ENCODE assay signal across 12 mouse cellular contexts in the genomic region with DNA sequence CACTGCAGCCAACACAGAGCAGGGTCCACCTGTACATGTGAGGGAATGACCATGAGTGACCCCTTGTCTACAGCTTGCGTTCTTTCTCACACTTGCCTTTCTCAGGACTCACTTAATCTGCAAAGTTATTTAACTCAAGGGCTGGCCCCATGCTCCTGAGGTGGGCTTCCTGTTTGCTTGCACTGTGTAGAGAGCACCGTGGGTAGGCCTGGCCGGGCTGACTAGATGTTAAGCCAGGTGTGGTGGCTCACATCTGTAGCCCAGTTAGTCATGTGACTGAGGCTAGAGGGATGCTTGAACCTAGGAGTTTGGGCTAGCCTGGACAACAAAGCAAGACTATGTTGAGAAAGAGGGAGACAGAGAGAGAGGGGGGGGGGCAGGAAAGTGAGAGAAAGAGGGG.
DNase-seq lines count a peak whose midpoint lies in the region; ATAC-seq and TF ChIP-seq lines count a peak whose summit lies in the region.
"Had no signal": no experiment of that assay in that cellular context is flagged by ENCODE, and none has a peak within 500 bp of the region (broad histone marks: within the 10 kb centered on the region; RNA-seq: fewer than 3 reads in every experiment).

No protein-coding gene starts in this region.

- no peak overlapping the region for H3K4me2 ChIP-seq in hindbrain, embryonic 11.5 days (replicated peaks; ENCODE audit: low read depth, low read length)
- no peak overlapping the region for H3K4me2 ChIP-seq in lung, embryonic 14.5 days
- H3K4me2 ChIP-seq in lung, postnatal 0 days (replicated peaks; ENCODE audit: low read depth, low read length): no peak overlapping the region
- no peak overlapping the region for H3K4me2 ChIP-seq in embryonic facial prominence, embryonic 15.5 days (replicated peaks)

- no peak for TF ChIP-seq POLR2A in bone marrow macrophage, adult 2 months (IDR thresholded peaks at IDR 0.05; ENCODE audit: borderline replicate concordance, low read depth, low read length)

- ATAC-seq in hindbrain, embryonic 11.5 days (ENCODE audit: low FRiP score): no peak
- no peak for ATAC-seq in lung, embryonic 14.5 days (ENCODE audit: insufficient read depth)
- no peak for ATAC-seq in lung, postnatal 0 days
- ATAC-seq in embryonic facial prominence, embryonic 15.5 days (ENCODE audit: insufficient number of reproducible peaks, low FRiP score, low TSS enrichment, low read depth): no peak
- ATAC-seq: forebrain, postnatal 0 days had no signal

- TF ChIP-seq CTCF in lung, embryonic 14.5 days (IDR thresholded peaks at IDR 0.05; ENCODE audit: low read depth): no peak
- TF ChIP-seq CTCF in lung, postnatal 0 days (IDR thresholded peaks at IDR 0.05): no peak
- no peak for TF ChIP-seq CTCF in bone marrow macrophage, adult 2 months (IDR thresholded peaks at IDR 0.05; ENCODE audit: low read depth, low read length)

- H3K4me1 ChIP-seq in hindbrain, embryonic 10.5 days (replicated peaks): peaks cover 64% of the 10 kb centered on the region
- peaks cover 5% of the 10 kb centered on the region; the same call in 1 of the 2 replicates for H3K4me1 ChIP-seq in hindbrain, embryonic 11.5 days (replicated peaks; ENCODE audit: control insufficient read depth, insufficient read depth, low read length)
- peaks cover 36% of the 10 kb centered on the region for H3K4me1 ChIP-seq in lung, embryonic 14.5 days (ENCODE audit: insufficient read depth)
- H3K4me1 ChIP-seq in lung, postnatal 0 days (ENCODE audit: insufficient read depth, low read depth, low read length): peaks cover 35% of the 10 kb centered on the region; the same call in 1 of the 2 replicates
- peaks cover 55% of the 10 kb centered on the region for H3K4me1 ChIP-seq in bone marrow macrophage, adult 2 months (ENCODE audit: control insufficient read depth, insufficient read depth, low read length)
- H3K4me1 ChIP-seq in embryonic facial prominence, embryonic 15.5 days: peaks cover 66% of the 10 kb centered on the region

- H3K4me3 ChIP-seq in hindbrain, embryonic 10.5 days: no peak overlapping the region
- no peak overlapping the region for H3K4me3 ChIP-seq in hindbrain, embryonic 11.5 days (ENCODE audit: low read depth, low read length)
- no peak overlapping the region for H3K4me3 ChIP-seq in lung, embryonic 14.5 days (ENCODE audit: low read depth, low read length)
- H3K4me3 ChIP-seq in lung, postnatal 0 days (ENCODE audit: low read depth, low read length): no peak overlapping the region
- H3K4me3 ChIP-seq in bone marrow macrophage, adult 2 months (ENCODE audit: insufficient read depth, low read length): no peak overlapping the region
- no peak overlapping the region for H3K4me3 ChIP-seq in embryonic facial prominence, embryonic 15.5 days (replicated peaks)

- WGBS in hindbrain, embryonic 10.5 days: 72% methylated on average over 3 of the region's 3 CpGs
- 78% methylated on average over 3 of the region's 3 CpGs for WGBS in hindbrain, embryonic 11.5 days
- WGBS in lung, embryonic 14.5 days: 54% methylated on average over 3 of the region's 3 CpGs
- WGBS in lung, postnatal 0 days: 52% methylated on average over 3 of the region's 3 CpGs
- WGBS in embryonic facial prominence, embryonic 15.5 days: 85% methylated on average over 3 of the region's 3 CpGs

- no peaks in the 10 kb centered on the region for H3K27me3 ChIP-seq in hindbrain, embryonic 10.5 days (ENCODE audit: insufficient read depth, poor library complexity, severe bottlenecking)
- no peaks in the 10 kb centered on the region for H3K27me3 ChIP-seq in hindbrain, embryonic 11.5 days (ENCODE audit: control insufficient read depth, insufficient read depth, low read length)
- no peaks in the 10 kb centered on the region for H3K27me3 ChIP-seq in lung, embryonic 14.5 days (ENCODE audit: insufficient read depth, low read length)
- H3K27me3 ChIP-seq in lung, postnatal 0 days (replicated peaks; ENCODE audit: insufficient read depth, low read length): no peaks in the 10 kb centered on the region
- no peaks in the 10 kb centered on the region for H3K27me3 ChIP-seq in embryonic facial prominence, embryonic 15.5 days

- no peak overlapping the region for H3K9ac ChIP-seq in hindbrain, embryonic 11.5 days (ENCODE audit: low read depth, low read length)
- no peak overlapping the region for H3K9ac ChIP-seq in lung, embryonic 14.5 days
- no peak overlapping the region for H3K9ac ChIP-seq in lung, postnatal 0 days (replicated peaks; ENCODE audit: low read depth)
- H3K9ac ChIP-seq in embryonic facial prominence, embryonic 15.5 days: no peak overlapping the region
- H3K9ac ChIP-seq: forebrain, postnatal 0 days had no signal

- H3K36me3 ChIP-seq in hindbrain, embryonic 10.5 days: no peaks in the 10 kb centered on the region
- H3K36me3 ChIP-seq in hindbrain, embryonic 11.5 days (ENCODE audit: control insufficient read depth, insufficient read depth, low read length): no peaks in the 10 kb centered on the region
- H3K36me3 ChIP-seq in lung, embryonic 14.5 days (ENCODE audit: insufficient read depth): no peaks in the 10 kb centered on the region
- H3K36me3 ChIP-seq in lung, postnatal 0 days (ENCODE audit: insufficient read depth, low read length): no peaks in the 10 kb centered on the region
- no peaks in the 10 kb centered on the region for H3K36me3 ChIP-seq in embryonic facial prominence, embryonic 15.5 days

- H3K27ac ChIP-seq in hindbrain, embryonic 10.5 days: peak overlapping the region; percentile 10; the same call in 1 of the 2 replicates
- no peak overlapping the region for H3K27ac ChIP-seq in hindbrain, embryonic 11.5 days (ENCODE audit: low read depth, low read length)
- H3K27ac ChIP-seq in lung, embryonic 14.5 days (ENCODE audit: low read depth): peak overlapping the region; percentile 91
- no peak overlapping the region for H3K27ac ChIP-seq in lung, postnatal 0 days (ENCODE audit: low read length)
- peak overlapping the region; percentile 96 for H3K27ac ChIP-seq in bone marrow macrophage, adult 2 months (ENCODE audit: insufficient read depth, low read depth, low read length)
- peak overlapping the region; percentile 28; the same call in 1 of the 2 replicates for H3K27ac ChIP-seq in embryonic facial prominence, embryonic 15.5 days (replicated peaks)

- no peak for TF ChIP-seq EP300 in lung, postnatal 0 days (IDR thresholded peaks at IDR 0.05)

- DNase-seq in hindbrain, embryonic 10.5 days (ENCODE audit: low spot score): no peak
- no peak for DNase-seq in hindbrain, embryonic 11.5 days (ENCODE audit: low spot score)
- no peak for DNase-seq in lung, embryonic 14.5 days
- DNase-seq in lung, postnatal 0 days (ENCODE audit: low spot score): no peak
- no peak for DNase-seq in left cerebral cortex, postnatal 25 days (ENCODE audit: low spot score in 2 of 2)
- no peak for DNase-seq in cerebellum, postnatal 10 days
- DNase-seq: forebrain, postnatal 0 days; lung, adult 2 months; right cerebral cortex, adult 18-20 months; thymus, postnatal 4 days had no signal

- intact Hi-C loops in left cerebral cortex, postnatal 25 days (cut with DNase I): no loop called here

- no peaks in the 10 kb centered on the region for H3K9me3 ChIP-seq in hindbrain, embryonic 10.5 days
- H3K9me3 ChIP-seq in hindbrain, embryonic 11.5 days (ENCODE audit: control insufficient read depth, low read length): no peaks in the 10 kb centered on the region
- H3K9me3 ChIP-seq in lung, embryonic 14.5 days (ENCODE audit: low read depth, low read length): no peaks in the 10 kb centered on the region; the same call in 1 of the 2 replicates
- no peaks in the 10 kb centered on the region for H3K9me3 ChIP-seq in lung, postnatal 0 days (ENCODE audit: low read length)
- H3K9me3 ChIP-seq in embryonic facial prominence, embryonic 15.5 days (replicated peaks): no peaks in the 10 kb centered on the region

Comparison
In these comparisons a context has a peak if more than half of its experiments do, and no peak if none do; other contexts are left out.
1. H3K27ac ChIP-seq: peak in hindbrain, embryonic 10.5 days (single experiment), lung, embryonic 14.5 days (single experiment), bone marrow macrophage, adult 2 months (single experiment) and embryonic facial prominence, embryonic 15.5 days (single experiment); none in hindbrain, embryonic 11.5 days (single experiment) and lung, postnatal 0 days (single experiment).